Mouse (Mus musculus): ENCODE measurements at regions not wholly inside any gene's neighbourhood (a gene's known extent, or its start where the extent isn't known, plus 50 kb on each side); places are given as distances from the start of the nearest gene placed in this dataset.

GRCm38 (mm10) chr3:61306306-61306705 is 55.1 kb upstream of the Rap2b start:
- TF ChIP-seq CTCF (conservative IDR thresholded peaks at IDR 0.05; ENCODE audit: insufficient read depth, insufficient read length, low read depth, low read length) (no peak), POLR2A (IDR thresholded peaks at IDR 0.05; ENCODE audit: low read depth, low read length) (no peak)

Data from kidney, adult 2 months (tissue).